Mouse (Mus musculus) adrenal gland, adult 8-10 months (tissue): ENCODE measurements around the gene Taf1c. TPM values are rescaled to one million over a fixed set of nuclear protein-coding genes. Genes with fewer than 3 reads are reported as not detected.
A peak's percentile ranks its signal among the peaks of the same experiment; 100 is the strongest.

ENCODE experiments used
- DNase-seq: peaks from one replicate; pipeline ENCODE4 v3.0.0; 2022
- total RNA-seq, 4 experiments: library from RNA; stranded (reverse); gene quantifications; 2 replicates each; pipeline ENCODE4 v1.2.4; 2022

Gene Taf1c
- total RNA-seq: 10 to 100 TPM; 13.1 to 16.3 (median 15.3) TPM

GRCm38 (mm10) chr8:119604996-119605395 is at the start of gene Taf1c:
TSS of gene Taf1c (minus strand) at chr8:119605222.
- peak; percentile 87 for DNase-seq

GRCm38 (mm10) chr8:119651324-119651723 is 46.3 kb upstream of the Taf1c start:
- no peak for DNase-seq

- DNase-seq: no peak
Measured at GRCm38 (mm10) chr8:119646846-119647245, 41.8 kb upstream of the Taf1c start.

- no peak for DNase-seq
Measured at GRCm38 (mm10) chr8:119646197-119646596, 41.2 kb upstream of the Taf1c start.

DNA sequence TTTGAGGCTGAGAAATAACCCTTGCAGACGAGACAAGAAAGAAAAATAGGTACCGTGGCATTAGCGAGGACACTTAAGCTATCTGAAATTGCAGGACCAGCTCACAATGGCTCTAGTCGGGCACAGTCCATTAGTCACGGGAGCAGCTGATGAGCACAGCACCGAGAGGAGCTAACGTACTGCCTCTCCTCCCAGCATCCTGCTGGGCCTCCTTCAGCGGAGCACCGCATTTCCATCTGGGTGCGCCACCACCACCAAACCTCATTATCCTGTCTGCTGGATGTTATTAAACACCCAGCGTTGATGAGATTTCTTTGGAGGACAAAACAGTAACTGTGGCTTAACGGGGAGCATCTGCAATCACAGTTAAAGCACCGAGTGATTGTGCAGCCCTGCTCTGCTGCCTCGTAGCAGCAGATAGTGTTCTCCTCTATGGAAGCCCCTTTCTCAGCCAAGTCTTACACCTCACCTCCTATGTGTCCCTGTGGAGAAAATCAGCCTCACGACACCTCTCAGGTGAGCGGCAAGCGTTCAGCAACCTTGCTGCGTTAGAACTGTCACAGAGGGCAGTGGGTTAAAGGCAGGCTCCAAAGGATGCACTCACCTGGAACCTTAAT is 40.1 kb upstream of the Taf1c start:
- DNase-seq: no peak

- no peak for DNase-seq
Measured at GRCm38 (mm10) chr8:119644429-119644960, 39.5 kb upstream of the Taf1c start.

GRCm38 (mm10) chr8:119642960-119643359 is 37.9 kb upstream of the Taf1c start:
- no peak for DNase-seq

DNA sequence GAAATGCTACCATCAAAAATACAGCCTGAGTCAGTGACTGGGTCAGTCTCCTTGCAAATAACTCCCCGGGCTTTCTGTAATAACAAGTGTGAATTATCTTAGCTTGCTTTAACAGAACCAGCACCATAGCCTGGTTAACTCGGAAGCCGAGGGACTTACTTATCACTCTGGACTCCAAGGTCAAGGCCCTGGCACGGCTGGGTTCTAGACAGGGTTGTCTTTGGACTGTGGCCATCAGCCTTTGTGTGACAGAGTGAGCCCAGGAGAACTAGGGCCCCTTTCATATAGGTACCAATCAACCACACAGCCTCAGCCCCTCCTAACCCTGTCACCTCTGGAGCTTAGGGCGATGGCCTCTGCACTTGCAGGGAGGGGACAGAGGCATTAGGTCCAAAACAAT is 36.0 kb upstream of the Taf1c start:
- peak; percentile 57 for DNase-seq

- DNase-seq: peak; percentile 39
Measured at GRCm38 (mm10) chr8:119639798-119640197, 34.8 kb upstream of the Taf1c start.

DNA sequence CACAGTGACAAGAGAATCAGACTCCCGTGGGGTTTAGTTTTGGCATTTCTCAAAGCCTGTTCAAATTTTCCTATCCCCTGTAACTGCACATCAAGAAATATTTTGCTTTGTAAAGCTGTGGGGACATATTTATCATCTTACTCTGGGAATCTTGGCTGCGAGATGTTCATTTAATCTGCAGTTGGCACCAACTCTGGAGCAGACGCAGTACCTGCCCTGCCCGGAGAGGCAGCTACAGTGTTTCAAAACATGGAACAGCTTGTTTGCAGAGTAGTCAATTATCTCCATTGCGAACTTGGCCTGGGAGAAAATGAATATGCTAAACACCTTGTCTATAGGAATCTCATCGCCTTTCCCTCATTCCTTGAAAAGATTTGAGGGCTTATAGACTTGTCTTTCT is 33.2 kb upstream of the Taf1c start:
- no peak for DNase-seq

DNA sequence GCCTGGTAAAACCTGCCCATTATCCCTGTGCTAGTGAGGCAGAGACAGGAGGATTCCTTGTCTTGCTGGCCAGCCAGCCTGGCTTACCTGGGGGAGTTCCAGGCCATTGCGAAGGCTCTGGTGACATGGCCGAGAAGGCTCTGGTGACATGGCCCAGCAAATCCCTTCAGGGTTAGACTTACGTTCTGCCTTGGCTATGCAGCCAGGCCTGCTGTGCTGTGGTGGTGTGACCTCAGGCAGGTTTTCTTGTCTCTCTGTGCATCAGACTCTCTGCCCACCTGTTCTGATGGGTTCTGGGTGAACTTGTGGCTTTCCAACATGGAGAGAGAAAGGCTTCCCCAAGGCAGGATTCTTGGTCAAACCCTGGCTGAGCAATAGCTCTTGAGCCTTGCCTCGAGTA is 32.4 kb upstream of the Taf1c start:
- no peak for DNase-seq

DNA sequence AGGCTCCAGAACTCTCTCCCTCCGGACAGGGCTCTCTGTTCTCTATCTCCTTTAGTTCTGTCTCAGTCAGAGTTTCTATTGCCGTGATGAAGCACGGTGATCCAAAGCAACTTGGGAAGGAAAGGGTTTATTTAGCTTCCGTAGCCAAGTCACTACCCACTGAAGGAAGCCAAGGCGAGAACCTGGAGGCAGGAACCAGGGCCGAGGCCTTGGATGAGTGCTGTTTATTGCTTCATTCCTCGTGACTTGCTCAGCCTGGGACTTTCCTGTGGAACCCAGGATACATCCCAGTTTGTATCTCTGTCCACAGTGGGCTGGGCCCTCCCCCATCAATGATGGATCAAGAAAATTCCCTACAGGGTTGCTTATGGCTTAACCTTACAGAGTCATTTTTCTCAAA is 31.7 kb upstream of the Taf1c start:
- peak; percentile 49 for DNase-seq

DNA sequence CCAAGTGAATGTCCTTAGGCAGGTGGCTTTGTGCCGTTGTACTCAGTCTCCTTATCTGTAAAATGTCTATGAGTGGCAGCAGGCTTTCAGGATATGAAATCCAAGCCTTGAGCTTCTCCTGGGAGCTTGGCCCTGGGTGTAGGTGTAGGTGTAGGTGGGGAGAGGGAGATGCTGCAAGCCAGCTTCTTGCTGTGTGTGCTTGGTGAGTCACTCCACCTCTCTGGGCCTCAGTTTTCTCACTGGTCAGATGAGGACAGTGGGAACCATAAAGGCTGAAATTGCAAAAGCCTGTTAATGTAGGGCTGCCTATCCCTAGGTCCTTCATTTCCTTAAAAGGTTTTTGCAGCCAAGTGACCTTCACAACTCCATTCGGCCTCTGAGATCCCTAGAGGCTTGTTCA is 30.9 kb upstream of the Taf1c start:
- DNase-seq: no peak

DNA sequence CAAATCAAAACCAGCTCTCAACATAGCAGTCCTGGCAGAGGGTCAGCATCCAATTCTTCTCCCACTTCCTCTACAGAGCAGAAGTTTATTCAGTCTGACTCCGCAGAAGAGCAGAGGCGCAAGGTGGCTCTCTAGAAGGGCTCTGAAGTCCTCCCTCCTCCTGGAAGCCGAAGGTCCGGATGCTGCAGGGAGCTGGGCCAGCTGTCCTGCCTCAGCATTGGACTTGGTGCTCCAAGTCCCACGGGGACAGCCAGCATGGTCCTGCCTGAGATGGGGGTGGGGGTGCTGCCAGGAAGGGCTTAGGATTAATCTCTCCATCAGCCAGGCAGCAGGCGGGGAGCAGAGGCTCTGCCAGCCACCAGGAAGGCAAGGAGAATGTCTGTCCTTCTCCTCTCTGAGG is 30.4 kb upstream of the Taf1c start, which contains the start of gene Kcng4:
Gene Kcng4 (minus strand): TSS at position 303 of the 400 bp plus-strand sequence.
- no peak for DNase-seq

GRCm38 (mm10) chr8:119634616-119635336 is 29.8 kb upstream of the Taf1c start:
- DNase-seq: no peak

DNA sequence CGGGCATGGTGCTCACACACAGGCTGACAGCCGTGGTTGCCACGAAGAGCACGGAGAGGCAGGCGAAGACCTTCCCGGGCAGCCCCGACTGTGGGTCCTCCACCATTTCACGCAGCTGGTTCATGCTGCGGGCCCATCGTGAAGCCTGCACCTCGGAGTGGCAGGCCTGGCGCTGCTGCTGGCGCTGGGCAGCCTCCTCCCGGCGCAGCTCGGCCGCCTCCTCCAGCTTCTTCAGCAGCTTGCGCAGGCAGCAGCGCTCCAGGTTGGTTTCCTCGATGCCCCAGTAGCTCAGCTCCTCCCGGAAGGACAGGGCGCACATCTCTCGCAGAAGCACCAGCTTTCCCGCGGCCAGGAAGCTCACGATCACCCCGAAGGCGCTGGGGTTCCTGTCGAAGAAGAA is 27.9 kb upstream of the Taf1c start:
- no peak for DNase-seq

GRCm38 (mm10) chr8:119632246-119632645 is 27.2 kb upstream of the Taf1c start:
- DNase-seq: no peak

DNA sequence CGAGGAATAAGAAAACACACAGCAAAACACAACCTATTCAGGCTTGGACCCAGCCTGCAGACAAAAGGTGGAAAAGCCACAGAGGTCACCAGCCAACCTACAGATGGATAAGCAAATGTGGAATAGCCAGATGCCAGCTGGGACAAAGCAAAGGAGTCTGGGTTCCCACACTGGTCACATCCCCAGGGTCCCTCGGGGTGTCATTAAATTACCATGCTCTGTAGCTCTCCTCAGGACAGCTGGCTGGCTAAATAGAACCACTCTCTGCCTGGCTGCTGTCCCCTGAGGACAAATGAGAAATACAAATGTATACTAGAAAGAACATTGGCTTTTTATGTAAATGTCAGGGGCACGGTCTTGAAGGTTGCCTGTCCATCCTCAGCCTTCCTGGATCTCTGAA is 25.8 kb upstream of the Taf1c start:
- DNase-seq: no peak

- DNase-seq: no peak
Measured at GRCm38 (mm10) chr8:119627613-119628359, 22.8 kb upstream of the Taf1c start.

DNA sequence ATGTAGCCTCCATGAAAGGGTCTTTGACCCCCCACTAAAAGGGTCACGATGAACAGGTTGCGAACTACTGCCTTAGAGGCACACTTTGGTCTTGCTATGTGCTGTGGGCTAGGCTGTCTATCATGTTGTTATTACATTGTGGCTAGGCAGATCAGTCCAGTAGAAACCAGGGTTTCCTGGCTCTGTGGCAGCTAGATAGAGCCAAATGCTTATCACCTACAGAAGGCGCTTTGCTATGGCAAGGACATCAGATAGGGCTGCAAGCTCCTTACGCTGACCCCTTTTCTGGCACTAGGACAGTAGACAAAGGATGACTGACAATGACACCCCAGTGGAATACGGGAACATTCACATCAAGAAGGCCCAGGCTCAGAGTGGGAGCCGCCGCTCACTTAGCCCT is 22.2 kb upstream of the Taf1c start:
- DNase-seq: no peak

- DNase-seq: no peak
Measured at GRCm38 (mm10) chr8:119625788-119626187, 20.8 kb upstream of the Taf1c start.

DNA sequence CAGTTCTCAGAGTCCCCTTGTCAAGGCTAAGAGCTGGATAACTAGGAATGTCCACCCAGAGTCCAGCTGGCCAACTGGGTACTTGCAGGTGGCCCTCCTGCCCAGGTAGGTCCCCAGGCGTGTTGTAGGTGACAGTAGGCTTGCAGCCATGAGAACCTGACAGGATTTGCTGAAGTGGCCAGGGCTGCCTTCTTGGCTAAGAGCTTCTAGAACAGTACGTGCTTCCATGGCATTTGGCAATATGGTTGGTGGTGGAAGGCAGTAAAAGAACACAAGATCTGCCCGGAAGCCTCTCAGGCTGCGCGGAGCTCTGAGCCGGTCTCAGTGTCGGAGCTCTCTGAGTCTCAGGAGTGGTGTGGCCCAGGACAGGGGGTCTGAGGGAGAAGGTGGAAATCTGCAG is 19.9 kb upstream of the Taf1c start:
- DNase-seq: no peak

DNA sequence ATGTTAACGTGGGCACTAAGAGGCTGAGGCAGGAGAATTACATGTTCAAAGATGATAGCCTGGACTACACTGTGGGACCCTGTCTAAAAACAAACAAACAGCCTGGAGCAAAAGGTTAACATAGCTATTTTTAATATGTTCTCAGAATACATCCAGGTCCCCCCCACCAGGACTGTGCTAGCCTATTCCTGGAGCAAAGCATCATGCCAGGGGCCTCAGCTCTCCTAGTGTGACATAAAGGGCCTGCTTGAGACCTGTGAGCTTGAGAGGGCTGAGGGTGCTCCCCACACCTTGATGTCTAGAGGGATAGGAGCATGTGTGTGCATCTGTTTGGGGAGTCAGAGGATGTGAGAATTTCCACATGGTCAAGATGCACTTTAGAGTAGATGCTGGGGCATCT is 18.7 kb upstream of the Taf1c start:
- no peak for DNase-seq
